Mouse (Mus musculus): ENCODE data around the gene Vps35l. TPM values are rescaled to one million over a fixed set of nuclear protein-coding genes. Genes with fewer than 3 reads are reported as not detected.

Vps35l gene
- polyA plus RNA-seq, 1 experiment from 2014 or later = 48.8 TPM

GRCm38 (mm10) chr7:118889046-118889680 is 149.1 kb downstream of the Vps35l start:
- Histone ChIP-seq H3K9ac (ENCODE audit: low read length) (no peak overlapping the region), H3K36me3 (ENCODE audit: control insufficient read depth, insufficient read depth) (no peaks in the 10 kb centered on the region), H3K27me3 (ENCODE audit: control insufficient read depth, insufficient read depth, low read length) (no peaks in the 10 kb centered on the region), H3K27ac (ENCODE audit: low read length) (no peak overlapping the region), H3K9me3 (replicated peaks; ENCODE audit: control insufficient read depth, low read length) (no peaks in the 10 kb centered on the region), H3K4me3 (ENCODE audit: low read length) (no peak overlapping the region), H3K4me1 (ENCODE audit: control insufficient read depth, insufficient read depth, low read length) (no peaks in the 10 kb centered on the region), H3K4me2 (ENCODE audit: low read depth, low read length) (no peak overlapping the region)
- 35% methylated on average over 3 of the region's 3 CpGs for WGBS
- no peak for ATAC-seq (replicated peaks; ENCODE audit: extremely low read depth, insufficient read depth, low FRiP score)

Other genes with a start within 250 kb of the Vps35l start
- 4.1 and 4.9 TPM in 2 replicates for gene Itpripl2, start 248.3 kb upstream of the Vps35l start, polyA plus RNA-seq (2015; fragmentation: Nextera tagmentation; extraction: Ambion mirVana)
- 173 and 177 TPM in 2 replicates for gene Coq7, start 206.9 kb upstream of the Vps35l start, polyA plus RNA-seq (2015; fragmentation: Nextera tagmentation; extraction: Ambion mirVana)
- gene Tmc7, start 155.5 kb upstream of the Vps35l start, polyA plus RNA-seq (2015; fragmentation: Nextera tagmentation; extraction: Ambion mirVana) = 1.3 and 1.9 TPM in 2 replicates
- 0.44 and 0.97 TPM in 2 replicates for gene Tmc5, start 142.9 kb upstream of the Vps35l start, polyA plus RNA-seq (2015; fragmentation: Nextera tagmentation; extraction: Ambion mirVana)
- 86.3 and 86.5 TPM in 2 replicates for gene Gde1, start 34.4 kb upstream of the Vps35l start, polyA plus RNA-seq (2015; fragmentation: Nextera tagmentation; extraction: Ambion mirVana)
- 7.4 and 8.5 TPM in 2 replicates for gene Ccp110, start 27.7 kb upstream of the Vps35l start, polyA plus RNA-seq (2015; fragmentation: Nextera tagmentation; extraction: Ambion mirVana)
- 1.0 and 1.1 TPM in 2 replicates for gene Iqck, start 115.5 kb downstream of the Vps35l start, polyA plus RNA-seq (2015; fragmentation: Nextera tagmentation; extraction: Ambion mirVana)
- 41.3 and 42.8 TPM in 2 replicates for gene Knop1, start 116.0 kb downstream of the Vps35l start, polyA plus RNA-seq (2015; fragmentation: Nextera tagmentation; extraction: Ambion mirVana)